Mouse (Mus musculus): ENCODE data around the gene Kl.

The Kl gene

DNA sequence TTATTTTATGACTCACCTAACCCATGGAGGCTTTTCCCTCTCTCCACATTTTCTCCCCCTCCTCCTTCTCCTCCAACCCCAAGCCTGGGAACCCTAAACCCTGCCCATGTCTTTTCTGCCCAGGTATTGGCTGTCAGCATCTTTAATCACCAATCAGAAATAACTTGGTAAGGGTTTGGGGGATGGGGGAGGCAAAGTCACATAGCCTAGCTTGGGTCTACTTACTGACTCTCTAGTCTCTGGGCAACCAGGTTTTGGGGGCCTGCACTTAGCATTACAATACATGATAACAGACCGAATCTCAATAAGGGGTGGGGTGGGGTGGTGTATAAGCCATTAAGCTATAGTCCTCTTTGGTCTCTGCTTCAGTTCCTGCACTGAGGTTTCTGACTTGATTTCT lies 10.3 kb downstream of the Kl start:
- DNase-seq (ENCODE audit: low read depth, low spot score), result no peak

DNA sequence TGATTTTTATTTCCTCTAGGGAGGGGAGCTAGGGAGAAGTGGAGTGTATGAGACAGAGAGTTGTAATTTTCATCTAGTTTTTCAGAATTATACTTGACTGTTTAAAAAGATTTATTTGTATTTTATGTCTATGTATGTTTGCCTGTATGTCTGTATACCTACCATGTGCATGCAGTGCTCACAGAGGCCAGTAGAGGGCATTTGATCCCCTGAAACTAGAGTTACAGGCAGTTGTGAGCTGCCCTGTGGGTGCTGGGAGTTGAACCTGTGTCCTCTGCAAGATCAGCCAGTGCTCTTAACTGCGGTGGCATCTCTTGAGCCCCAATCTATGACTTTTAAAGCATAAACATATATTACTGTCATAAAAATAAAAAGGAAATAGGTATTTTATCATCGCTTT lies 15.5 kb downstream of the Kl start:
- no peak for DNase-seq (ENCODE audit: low read depth, low spot score)

DNA sequence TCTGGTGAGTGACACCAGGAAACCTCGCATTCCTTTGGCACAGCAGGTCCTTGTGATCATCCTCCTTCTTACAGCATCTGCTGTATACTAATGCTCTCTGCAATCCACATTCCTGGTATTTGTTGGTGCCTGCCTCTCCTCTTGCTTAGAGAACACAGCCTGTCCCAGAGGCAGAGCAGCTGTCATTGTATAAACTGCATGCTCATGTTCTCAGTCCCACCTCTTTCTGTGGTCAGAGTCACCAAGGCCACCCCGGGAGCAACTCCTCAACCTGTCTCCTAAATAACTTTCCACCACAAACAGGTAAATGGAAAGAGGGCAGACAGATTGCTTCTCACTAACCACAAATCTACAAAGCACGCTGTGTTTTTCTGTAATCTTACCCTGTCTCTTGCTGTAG lies 18.1 kb downstream of the Kl start:
- DNase-seq (ENCODE audit: low read depth, low spot score), result no peak

DNA sequence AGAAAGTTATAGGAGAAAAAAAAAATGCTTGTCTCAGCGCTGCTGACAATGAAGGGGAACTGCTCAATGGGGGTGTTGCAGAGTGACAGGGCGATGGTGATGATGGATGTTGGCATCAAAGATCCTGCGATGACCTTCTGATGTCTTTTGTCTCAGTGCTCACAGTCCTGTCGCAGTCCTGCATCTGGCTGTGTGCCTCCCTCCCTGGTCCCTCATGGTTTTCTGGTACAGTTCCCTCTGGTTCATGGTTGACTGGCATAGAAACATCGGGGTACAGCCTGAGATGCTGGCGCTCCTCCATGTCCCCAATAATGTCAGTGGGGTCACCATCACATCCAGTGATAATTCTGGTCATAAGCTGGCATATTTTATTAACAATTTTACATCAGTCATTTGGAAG lies 18.7 kb downstream of the Kl start:
- no peak for DNase-seq (ENCODE audit: low read depth, low spot score)

DNA sequence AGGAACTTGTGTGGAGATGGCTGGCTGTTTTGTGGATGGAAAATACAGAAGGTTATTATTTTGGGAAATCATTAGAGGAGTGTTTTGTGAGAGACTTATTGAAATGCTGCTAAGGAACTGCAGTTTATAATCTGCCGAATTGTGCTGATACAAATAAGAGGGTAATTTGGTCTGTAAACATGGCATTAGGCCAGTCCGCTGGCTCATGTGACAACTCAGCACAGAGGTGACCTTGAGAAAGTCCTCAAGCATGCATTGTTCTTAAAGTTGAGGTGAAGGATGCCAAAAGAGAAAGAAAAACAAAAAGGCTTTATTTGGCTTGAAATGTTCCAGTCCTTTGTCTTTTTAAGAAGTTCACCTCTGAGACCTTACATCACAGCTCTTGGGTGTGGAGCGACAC lies 21.8 kb downstream of the Kl start:
- DNase-seq (ENCODE audit: low read depth, low spot score), result no peak

DNA sequence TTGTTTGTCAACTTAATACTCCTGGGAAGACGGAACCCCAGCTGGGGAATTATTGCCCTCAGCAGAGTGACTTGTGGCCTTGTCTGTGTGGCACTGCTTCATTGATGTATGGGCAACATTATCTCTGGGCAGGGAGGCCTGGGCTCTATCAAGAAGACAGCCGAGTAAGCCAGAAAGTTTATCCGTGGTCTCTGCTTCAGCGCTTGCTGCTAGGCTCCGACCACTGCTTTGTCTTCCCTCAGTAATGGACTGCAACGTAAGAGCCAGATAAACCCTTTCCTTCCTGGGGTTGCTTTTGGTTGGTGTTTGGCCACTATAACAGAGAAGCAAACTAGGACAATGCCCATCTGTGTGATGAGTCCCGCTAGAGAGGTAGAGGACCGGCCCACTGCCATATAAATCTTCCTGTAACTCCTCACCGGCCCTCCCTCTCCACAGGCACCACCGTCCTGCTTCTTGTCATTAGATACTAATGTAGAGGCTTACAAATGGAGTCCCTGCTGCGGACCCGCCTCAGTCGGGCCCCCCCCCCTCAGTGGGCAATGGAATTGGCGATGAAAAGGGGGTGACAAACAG lies 25.1 kb downstream of the Kl start:
- no peak for DNase-seq (ENCODE audit: low read depth, low spot score)

DNA sequence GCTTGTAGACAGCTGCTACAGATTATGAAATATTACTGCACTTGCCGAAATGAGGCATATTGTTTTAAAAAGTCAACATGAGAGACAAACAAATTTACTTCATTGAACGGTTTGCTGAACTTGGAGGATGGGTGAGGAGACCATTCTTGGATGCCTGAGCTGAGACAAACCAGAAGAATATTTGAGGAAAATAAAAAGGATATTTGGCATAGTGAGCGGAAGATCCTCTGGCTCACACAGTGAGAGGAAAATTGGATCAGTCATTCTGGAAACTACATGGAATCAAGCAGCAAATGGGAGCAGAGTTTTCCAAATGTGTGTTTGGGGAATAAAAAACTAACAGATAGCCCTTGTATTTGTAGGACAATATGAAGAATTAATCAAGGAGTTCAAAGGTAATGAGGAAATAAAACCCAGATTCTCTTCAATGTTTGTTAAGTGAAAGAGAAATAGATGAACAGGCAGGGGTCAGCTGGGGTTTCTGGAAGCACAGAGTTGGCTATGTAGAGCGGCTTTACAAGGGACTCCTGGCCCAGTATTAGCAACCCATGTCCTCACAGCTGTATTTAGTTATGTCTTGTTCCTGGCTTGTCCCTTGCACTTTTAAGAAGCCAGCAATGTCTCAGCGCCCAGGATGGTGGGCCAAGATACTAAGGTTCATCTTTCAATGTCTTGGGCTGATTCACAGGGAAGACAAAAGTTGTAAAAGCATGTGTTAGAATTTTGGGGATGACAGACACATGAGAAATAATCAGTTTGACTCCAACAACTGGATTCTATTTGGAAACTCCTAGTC lies 27.1 kb downstream of the Kl start:
- no peak for DNase-seq (ENCODE audit: low read depth, low spot score)

DNA sequence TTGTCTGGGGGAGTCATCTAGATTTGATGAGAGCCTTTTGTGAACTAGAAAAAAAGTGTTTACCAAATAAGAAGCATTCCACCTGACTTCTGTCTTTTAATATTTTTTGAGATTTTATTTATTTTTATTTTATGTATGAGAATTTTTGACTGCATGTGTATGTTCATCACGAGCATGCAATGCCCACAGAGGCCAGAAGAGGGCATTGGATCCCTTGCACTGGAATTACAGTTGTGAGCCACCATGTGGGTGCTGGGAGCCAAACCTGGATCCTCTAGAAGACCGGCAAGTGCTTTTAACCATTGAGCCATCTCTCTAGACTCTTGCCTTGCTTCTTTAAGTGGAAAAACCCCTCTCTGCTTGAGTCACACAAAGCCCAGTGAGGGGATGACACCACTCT lies 29.7 kb downstream of the Kl start:
- no peak for DNase-seq (ENCODE audit: low read depth, low spot score)

DNA sequence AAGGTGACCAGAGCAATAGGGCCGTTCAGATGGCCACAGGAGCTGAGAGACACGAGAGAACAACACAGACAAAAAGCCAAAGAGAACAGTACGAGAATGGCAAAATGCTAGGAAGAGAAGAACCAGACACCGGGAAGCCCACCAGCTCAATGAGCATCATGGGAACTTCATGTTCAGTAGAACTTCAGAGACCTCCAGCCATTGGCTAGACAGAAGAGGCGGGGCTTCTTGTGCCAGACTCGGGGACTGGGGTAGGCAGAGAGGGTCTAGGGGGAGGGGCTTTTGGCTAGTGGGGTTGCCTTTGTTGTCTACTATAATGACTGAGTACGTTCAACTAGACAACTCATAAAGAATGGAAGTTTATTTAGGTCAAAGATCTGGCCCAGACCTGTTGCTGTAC lies 41.7 kb downstream of the Kl start:
- no peak for DNase-seq (ENCODE audit: low read depth, low spot score)

DNA sequence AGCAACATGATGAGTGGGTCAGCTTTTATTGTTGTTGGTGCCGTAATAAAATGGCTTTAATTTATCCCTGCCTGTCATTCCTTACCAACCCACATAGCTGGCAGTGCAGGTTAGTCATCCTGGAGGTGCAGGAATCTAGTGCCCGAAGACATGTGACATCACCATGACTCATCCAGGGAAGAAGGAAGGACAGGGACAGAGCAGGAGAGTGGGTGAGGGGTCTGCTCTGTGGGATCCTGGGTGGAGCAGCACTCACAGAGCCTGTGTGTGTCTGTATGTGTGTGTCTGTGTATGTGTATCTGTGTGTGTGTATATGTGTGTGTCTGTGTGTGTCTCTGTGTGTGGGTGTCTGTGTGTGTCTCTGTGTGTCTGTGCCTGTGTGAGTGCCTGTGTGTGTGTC lies 44.2 kb downstream of the Kl start:
- no peak for DNase-seq (ENCODE audit: low read depth, low spot score)

DNA sequence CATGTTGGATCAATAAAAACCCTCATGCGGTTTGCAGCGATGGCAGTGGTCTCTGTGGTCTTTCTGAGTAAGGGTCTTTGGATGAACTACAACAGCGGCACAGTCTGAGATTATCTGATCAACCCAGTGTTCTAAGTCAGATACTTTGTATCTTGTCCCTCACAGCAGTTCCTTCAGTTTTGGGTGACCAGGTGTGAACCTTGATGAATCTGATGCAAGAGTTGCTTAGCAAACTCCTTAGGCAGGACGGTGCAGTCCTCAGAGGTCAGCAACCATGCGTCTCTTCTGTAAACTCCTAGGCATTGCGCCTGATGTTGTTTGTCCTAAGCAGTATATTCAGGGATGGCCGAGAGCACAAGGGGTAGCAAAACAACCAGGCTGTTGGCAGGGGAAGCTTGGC lies 48.7 kb downstream of the Kl start:
- DNase-seq (ENCODE audit: low read depth, low spot score), result no peak

DNA sequence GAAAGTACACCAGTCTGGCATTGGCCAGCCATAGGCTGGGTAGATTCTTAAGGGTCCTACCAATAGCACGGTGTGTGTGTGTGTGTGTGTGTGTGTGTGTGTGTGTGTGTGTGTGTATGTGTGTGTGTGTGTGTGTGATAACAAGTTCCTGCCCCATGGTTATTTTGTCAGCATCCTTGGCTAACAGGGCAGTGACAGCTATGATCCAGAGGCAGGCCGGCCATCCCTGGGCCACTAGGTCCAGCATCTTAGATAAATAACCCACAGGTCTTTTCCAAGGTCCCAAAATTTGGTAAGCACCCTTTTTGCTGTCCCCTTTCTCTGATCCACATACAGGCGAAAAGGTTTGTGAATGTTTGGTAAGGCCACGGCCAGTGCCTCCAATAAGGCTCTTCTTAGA lies 49.6 kb downstream of the Kl start:
- no peak for DNase-seq (ENCODE audit: low read depth, low spot score)

DNA sequence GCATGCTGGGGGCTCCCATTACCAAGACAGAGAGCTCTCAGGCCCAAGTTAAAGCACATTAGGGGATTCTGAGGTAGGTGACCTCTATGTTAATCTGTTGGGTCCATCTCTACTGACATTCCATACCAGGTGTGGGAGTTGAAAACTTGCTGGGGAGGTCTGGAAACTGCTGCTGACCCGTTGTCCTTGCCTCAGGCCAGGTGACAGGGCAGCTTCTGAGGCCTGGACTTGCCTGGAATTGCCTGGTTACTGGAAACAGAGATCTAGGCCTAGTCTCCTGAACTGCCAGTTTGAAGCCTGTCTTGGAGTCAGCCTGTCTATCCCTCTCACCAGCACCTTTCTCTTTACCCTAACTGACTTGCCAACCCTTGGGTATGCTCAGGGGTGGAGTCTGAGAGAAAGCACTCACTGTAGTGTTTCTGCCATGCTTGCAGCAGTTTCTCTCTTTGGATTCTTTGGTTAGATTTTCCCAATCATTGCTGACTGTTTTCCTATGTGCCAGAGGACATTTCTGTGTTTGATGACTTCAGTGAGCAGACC lies 51.9 kb downstream of the Kl start:
- no peak for DNase-seq (ENCODE audit: low read depth, low spot score)

DNA sequence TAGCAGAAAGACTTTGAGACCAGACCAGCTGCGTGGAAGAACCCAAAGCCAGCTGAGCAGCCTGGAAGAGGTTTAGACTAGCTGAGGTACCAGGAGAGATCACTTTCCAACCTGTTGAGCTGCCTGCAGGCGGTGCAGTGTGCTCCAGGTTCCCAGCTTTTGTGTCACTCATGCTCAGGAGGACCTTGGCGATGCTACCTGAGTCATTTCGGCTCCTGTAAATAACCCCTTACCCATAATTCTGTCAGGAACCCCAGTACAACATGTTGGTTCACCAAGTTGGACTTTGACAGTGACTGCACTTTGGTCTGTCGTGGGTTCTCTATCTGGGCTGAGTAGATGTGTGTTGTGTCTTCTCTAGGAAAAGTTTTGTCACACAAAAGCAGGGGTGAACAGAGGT lies 66.0 kb downstream of the Kl start:
- DNase-seq (ENCODE audit: low read depth, low spot score), result no peak

DNA sequence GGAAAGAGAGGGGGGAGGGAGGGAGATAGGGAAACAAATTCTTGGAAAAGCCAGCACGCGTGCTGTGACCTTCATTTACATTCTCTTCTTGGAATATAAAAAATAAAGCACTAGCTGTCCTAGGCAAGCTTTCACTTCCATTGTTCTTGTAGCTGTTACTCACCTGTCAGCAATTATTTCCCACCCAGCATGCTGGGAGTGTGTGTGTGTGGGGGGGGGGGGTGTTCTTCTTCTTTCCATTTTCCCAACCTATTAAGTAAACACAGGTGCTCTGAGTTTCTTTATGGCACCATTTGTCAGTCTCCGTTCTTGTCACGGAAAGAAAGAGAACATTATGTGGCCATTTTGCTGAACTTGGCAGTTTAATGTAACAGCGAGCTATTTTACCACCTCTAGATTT lies 66.6 kb downstream of the Kl start:
- DNase-seq (ENCODE audit: low read depth, low spot score), result no peak

DNA sequence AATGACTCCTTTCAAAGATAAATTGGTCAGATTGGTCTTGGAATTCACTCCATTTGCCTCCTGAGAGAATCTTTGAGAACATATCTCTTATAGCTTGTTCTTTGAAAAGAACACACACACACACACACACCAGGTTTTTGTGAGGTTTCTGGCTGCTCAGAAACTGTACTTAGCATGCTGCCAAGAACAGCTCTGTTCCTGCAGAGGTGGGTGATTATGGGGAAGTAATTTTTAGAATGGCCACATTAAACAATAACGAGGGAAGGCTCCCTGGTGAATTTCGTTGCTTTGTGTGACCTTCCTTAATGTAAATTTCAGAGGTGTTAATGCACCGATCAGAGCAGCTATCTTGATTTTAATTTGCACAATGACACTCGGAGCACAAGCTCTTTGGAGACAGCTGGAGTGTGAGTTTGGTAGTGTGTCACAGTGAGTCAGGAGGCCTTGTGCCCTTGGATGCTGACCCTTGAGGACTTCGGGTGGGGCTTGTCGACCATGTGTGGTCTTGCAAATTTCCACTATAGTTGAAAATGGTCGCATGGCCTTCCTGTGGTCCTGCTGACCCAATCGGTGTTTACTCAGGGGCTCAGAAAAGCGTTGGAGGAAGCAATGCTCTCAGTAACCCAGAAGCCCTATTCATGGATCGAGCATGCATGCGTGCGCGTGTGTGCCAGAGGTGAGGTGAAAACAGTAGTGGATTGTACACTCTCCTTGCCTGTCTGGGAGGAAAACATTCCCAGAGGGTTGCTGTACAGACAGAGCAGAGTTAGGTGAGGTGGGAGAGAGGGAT lies 67.8 kb downstream of the Kl start:
- DNase-seq (ENCODE audit: low read depth, low spot score), result no peak

DNA sequence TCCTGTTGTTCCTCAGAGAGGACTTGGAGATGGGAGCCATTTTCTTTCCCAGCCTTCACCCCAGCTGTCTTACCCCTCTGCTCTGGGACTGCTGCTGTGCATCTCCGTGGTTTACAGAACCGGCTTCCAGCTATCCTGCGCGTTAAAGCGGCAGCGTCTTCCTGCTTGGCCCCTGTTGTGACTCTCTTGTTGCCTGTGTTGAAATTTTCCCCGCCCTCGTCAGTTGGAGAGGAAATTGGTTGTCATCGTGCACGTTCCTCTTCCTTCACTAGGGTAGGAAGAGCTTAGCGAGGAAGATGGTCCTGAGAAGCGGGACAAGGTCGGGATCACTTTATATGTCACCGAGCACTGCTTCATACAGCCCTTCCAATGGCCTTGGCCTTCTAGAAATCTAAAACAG lies 68.4 kb downstream of the Kl start:
- DNase-seq (ENCODE audit: low read depth, low spot score), result no peak

DNA sequence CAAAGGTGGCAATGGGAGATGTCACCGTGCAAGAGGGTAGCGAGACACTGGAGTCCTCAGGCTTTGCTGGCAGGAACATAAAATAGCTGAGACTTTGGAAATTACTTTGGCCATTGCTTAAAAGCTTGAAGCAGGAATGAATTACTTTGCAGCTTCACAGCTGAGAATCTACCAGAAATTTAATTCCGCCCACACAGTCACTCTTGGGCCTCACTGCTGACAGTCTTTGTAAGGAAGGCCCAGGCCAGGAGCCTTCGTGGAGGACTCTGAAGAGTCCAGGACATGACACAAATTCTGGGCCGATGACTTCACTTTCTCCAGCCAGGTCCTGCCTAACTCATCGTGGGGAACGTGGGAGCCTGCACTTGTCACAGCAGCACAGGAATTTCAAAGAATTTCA lies 69.6 kb downstream of the Kl start:
- DNase-seq (ENCODE audit: low read depth, low spot score), result no peak

DNA sequence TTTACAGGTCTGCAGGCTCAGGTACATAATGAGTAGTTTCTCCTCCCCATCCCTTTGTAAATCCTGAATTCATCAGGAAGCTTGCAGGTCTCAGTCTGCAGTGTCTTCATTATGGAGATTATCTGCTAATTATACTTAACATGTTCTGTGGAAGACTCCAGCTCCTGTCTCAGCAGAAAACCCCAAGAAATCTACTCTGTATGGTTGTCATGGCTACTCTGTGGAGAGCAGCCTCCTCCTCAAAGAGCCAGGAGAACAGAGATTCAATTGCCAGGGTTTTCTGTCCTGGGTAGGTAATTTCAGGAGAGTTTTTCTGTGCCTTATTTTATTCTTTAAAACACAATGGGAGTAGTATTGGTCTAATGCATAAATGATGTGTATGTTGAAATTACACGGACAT lies 70.5 kb downstream of the Kl start:
- no peak for DNase-seq (ENCODE audit: low read depth, low spot score)

DNA sequence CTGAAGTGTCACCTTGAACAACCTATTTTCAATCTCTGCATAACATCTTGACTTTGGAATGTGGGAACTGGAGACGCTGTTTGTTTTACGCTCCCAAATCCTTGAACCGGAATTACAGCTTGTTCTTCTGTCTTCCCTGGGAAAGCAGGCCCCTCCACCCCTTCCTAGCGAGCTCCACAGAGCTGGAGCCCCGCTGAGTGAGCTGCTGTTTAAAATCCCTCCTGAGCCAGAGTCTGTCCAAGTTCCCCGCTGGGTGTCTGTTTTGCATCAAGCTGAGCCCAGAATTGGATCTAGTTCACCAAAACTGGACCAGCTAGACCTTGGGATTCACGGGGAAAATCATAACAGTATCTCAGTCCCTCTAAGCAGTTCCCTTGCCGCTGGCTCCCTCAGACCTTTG lies 71.1 kb downstream of the Kl start:
- no peak for DNase-seq (ENCODE audit: low read depth, low spot score)

DNA sequence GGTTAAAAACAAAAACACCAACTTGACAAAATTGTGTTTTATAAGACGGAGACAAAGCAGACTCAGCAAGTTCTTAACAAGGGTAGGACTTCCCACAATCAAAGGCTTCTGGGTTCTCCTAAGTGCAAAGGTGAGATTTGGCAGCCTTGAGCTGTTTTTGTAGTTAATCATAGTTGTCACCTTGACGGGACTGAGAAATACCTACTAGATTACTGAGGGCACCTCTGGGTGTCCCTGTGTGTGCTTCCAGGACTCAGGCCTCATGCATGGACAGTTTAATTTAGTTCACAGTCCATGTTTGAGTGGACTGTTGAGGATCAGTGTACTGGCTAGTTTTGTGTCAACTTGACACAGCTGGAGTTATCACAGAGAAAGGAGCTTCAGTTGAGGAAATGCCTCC lies 72.1 kb downstream of the Kl start:
- DNase-seq (ENCODE audit: low read depth, low spot score), result no peak

DNA sequence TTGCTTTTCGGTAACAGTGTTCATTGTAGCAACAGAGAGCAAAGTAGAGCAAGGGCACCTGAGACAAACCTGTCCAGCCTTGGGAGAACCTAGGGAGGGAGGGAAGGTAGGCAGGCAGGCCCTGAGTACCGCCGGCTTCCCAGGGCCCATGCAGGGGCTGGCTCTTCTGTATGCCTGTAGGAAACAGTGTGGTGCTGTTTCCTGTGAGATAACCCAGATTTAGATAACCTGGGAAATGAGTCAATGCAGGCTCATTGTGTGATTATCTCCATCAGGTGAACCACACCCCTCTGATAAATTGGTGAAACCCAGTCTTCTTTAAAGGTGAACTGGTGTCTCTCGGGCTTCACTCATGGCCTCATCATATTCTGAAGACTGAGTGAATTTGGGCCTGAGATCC lies 73.7 kb downstream of the Kl start:
- no peak for DNase-seq (ENCODE audit: low read depth, low spot score)

DNA sequence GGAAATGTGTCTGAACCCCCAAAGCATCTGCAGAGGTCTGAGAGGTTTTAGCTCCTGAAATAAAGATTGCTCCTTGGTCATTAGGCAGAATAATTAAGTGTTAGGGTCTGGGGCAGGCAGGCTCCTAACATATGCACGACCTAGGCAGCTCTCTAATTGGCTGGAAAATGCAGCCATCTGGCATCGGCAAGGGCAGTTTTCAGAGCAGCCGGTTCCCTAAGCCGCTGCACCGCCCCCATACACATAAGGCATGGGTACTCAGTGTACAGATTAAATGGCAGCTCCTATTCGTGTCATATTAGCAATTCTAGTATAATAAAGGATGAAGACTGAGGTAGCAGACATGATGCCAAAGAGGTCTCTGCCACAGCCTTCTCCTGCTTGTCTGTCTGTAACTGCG lies 74.8 kb downstream of the Kl start:
- no peak for DNase-seq (ENCODE audit: low read depth, low spot score)

All from embryo, embryonic 11.5 days (tissue).